Mouse (Mus musculus) cortical plate, adult 2 months (tissue): Measurements from ENCODE around the gene Zfp536.

ENCODE experiments used
- CTCF ChIP-seq: fragments of 200-500 bp; IDR thresholded peaks from 2 replicates; pipeline ENCODE4 v1.5.1; 2011; ENCODE audit warnings: mild to moderate bottlenecking, control low read depth, low read length; ENCODE audit not compliant: insufficient read depth; ENCODE audit errors: extremely low read depth
- POLR2A ChIP-seq: fragments of 200-500 bp; IDR thresholded peaks from 2 replicates; pipeline ENCODE4 v1.6.1; 2011; ENCODE audit warnings: mild to moderate bottlenecking, low read length, control low read depth; ENCODE audit not compliant: insufficient read depth; ENCODE audit errors: extremely low read depth

- no peak for TF ChIP-seq POLR2A
- no peak for TF ChIP-seq CTCF
These were observed 465 bp upstream of the Zfp536 start for GRCm38 (mm10) chr7:37773906-37774305.
